ENCODE assay signal across 16 mouse cellular contexts in the genomic region with DNA sequence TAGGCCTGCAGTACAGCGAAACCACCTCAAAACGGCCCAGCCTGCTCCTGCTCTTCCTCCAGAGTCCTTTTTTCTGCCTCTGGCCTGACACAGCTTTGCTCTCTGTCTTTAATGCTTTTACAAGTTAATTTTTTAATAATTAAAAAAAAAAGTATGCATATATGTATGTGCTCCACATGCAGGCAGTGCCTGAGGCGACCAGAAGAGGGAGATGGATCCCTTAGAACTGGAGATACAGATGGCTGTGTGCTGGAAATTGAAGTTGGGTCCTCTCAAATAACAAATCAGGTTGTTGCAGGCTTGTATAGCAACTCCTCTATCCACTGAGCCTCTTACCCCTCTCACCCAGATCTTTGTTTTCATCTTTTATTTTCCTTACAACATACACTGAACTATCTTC. TPM values are rescaled to one million over a fixed set of nuclear protein-coding genes. Genes with fewer than 3 reads are reported as not detected.
A peak's percentile ranks its signal among the peaks of the same experiment; 100 is the strongest.
DNase-seq lines count a peak whose midpoint lies in the region; ATAC-seq and TF ChIP-seq lines count a peak whose summit lies in the region.
"Had no signal": no experiment of that assay in that cellular context is flagged by ENCODE, and none has a peak within 500 bp of the region (broad histone marks: within the 10 kb centered on the region; RNA-seq: fewer than 3 reads in every experiment).

No protein-coding gene starts in this region.

- H3K36me3 ChIP-seq in liver, embryonic 14.5 days (replicated peaks; ENCODE audit: control insufficient read depth, insufficient read depth, low read depth) = peaks cover 6% of the 10 kb centered on the region
- peaks cover 15% of the 10 kb centered on the region for H3K36me3 ChIP-seq in hindbrain, embryonic 13.5 days

- H3K4me1 ChIP-seq in liver, embryonic 14.5 days (replicated peaks; ENCODE audit: control insufficient read depth in 2 of 2, insufficient read depth in 2 of 2, low read length in 1 of 2) = peaks cover 30 to 39% of the 10 kb centered on the region in 2 experiments
- peaks cover 36% of the 10 kb centered on the region for H3K4me1 ChIP-seq in hindbrain, embryonic 13.5 days (replicated peaks)

- no peak for DNase-seq in layer of hippocampus, adult 2 months (ENCODE audit: low spot score in 2 of 2)
- DNase-seq in layer of hippocampus, adult 8-10 months (ENCODE audit: low spot score in 2 of 2) = no peak
- peak; percentile 52 to 57 for DNase-seq in B cell, adult 2 months
- peak; percentile 60 for DNase-seq in ES-CJ7 (ENCODE audit: low read depth, low spot score)
- no peak for DNase-seq in liver, embryonic 14.5 days (ENCODE audit: low read depth in 3 of 3, low spot score in 3 of 3)
- no peak for DNase-seq in thymus, postnatal 10 days (ENCODE audit: low spot score in 2 of 2)
- no peak for DNase-seq in kidney, adult 8-10 months
- DNase-seq: adrenal gland, postnatal 25 days; lung, adult 18-20 months; spleen, adult 18-20 months had no signal

- WGBS in liver, embryonic 14.5 days (ENCODE audit: insufficient replicate concordance) = 95% methylated on average over 3 of the region's 3 CpGs
- 97% methylated on average over 3 of the region's 3 CpGs for WGBS in hindbrain, embryonic 13.5 days

- H3K27me3 ChIP-seq in liver, embryonic 14.5 days (ENCODE audit: control insufficient read depth, insufficient read depth, low read length) = no peaks in the 10 kb centered on the region
- no peaks in the 10 kb centered on the region for H3K27me3 ChIP-seq in hindbrain, embryonic 13.5 days
- H3K27me3 ChIP-seq: embryonic facial prominence, embryonic 15.5 days had no signal

- H3K9me3 ChIP-seq in liver, embryonic 14.5 days (ENCODE audit: control insufficient read depth, low read length) = no peaks in the 10 kb centered on the region
- no peaks in the 10 kb centered on the region for H3K9me3 ChIP-seq in hindbrain, embryonic 13.5 days

- H3K4me3 ChIP-seq in layer of hippocampus, adult 2 months = no peak overlapping the region
- no peak overlapping the region for H3K4me3 ChIP-seq in liver, embryonic 14.5 days (ENCODE audit: insufficient read depth in 1 of 2, low read depth in 2 of 2, low read length in 2 of 2)
- H3K4me3 ChIP-seq in hindbrain, embryonic 13.5 days = no peak overlapping the region
- H3K4me3 ChIP-seq: embryonic facial prominence, embryonic 15.5 days had no signal

- no peak overlapping the region for H3K4me2 ChIP-seq in liver, embryonic 14.5 days (ENCODE audit: low read depth)
- H3K4me2 ChIP-seq in hindbrain, embryonic 13.5 days = no peak overlapping the region
- H3K4me2 ChIP-seq: embryonic facial prominence, embryonic 15.5 days had no signal

- H3K9ac ChIP-seq in liver, embryonic 14.5 days (replicated peaks) = no peak overlapping the region
- no peak overlapping the region for H3K9ac ChIP-seq in hindbrain, embryonic 13.5 days
- H3K9ac ChIP-seq: embryonic facial prominence, embryonic 15.5 days had no signal

- no peak overlapping the region for H3K27ac ChIP-seq in layer of hippocampus, adult 2 months
- H3K27ac ChIP-seq in liver, embryonic 14.5 days = no peak overlapping the region
- H3K27ac ChIP-seq in hindbrain, embryonic 13.5 days = no peak overlapping the region
- H3K27ac ChIP-seq: embryonic facial prominence, embryonic 15.5 days had no signal

- no peak for ATAC-seq in liver, embryonic 14.5 days (ENCODE audit: insufficient read depth)
- no peak for ATAC-seq in hindbrain, embryonic 13.5 days (ENCODE audit: low FRiP score)
- ATAC-seq: forebrain, embryonic 16.5 days; inflammation-experienced regulatory T-cells, adult 6 months had no signal

- peak; percentile 64 for TF ChIP-seq CTCF in layer of hippocampus, adult 2 months (conservative IDR thresholded peaks at IDR 0.05)
- TF ChIP-seq CTCF in liver, embryonic 14.5 days (IDR thresholded peaks at IDR 0.05; ENCODE audit: low read depth) = peak; percentile 40; the same call in 1 of the 2 replicates

- no peak for TF ChIP-seq EP300 in liver, embryonic 14.5 days (IDR thresholded peaks at IDR 0.05; ENCODE audit: low read depth)

RNA-seq across cellular contexts. Expression of gene Zfp672, which starts 3.4 kb away (rescaled TPM):
- 10 to 100 TPM; 49.1 to 51.0 TPM for total RNA-seq in layer of hippocampus, adult 2 months (2021)
- total RNA-seq in layer of hippocampus, adult 8-10 months (2022) = 10 to 100 TPM; 39.8 to 56.6 (median 45.4) TPM
- polyA plus RNA-seq in liver, embryonic 14.5 days (2012; rRNA removed) = 20.3 and 22.2 TPM in 2 replicates
- polyA plus RNA-seq in liver, embryonic 14.5 days (2014; fragmentation: Nextera tagmentation; extraction: Ambion mirVana) = 39.1 and 48.6 TPM in 2 replicates
- polyA plus RNA-seq in hindbrain, embryonic 13.5 days (2015; fragmentation: Nextera tagmentation; extraction: Ambion mirVana) = 38.4 and 40.2 TPM in 2 replicates

RNA-seq across cellular contexts. Expression of gene Sh3bp5l, which starts 3.7 kb away (rescaled TPM):
- 10 to 100 TPM; 52.9 to 56.2 TPM for total RNA-seq in layer of hippocampus, adult 2 months (2021)
- total RNA-seq in layer of hippocampus, adult 8-10 months (2022) = 10 to 100 TPM; 37.3 to 57.0 (median 44.8) TPM
- 9.0 and 9.1 TPM in 2 replicates for polyA plus RNA-seq in liver, embryonic 14.5 days (2012; rRNA removed)
- polyA plus RNA-seq in liver, embryonic 14.5 days (2014; fragmentation: Nextera tagmentation; extraction: Ambion mirVana) = 9.1 and 12.4 TPM in 2 replicates
- polyA plus RNA-seq in hindbrain, embryonic 13.5 days (2015; fragmentation: Nextera tagmentation; extraction: Ambion mirVana) = 48.5 and 49.9 TPM in 2 replicates

RNA-seq across cellular contexts. Expression of gene Zfp692, which starts 19.9 kb away (rescaled TPM):
- total RNA-seq in layer of hippocampus, adult 2 months (2021) = 10 to 100 TPM; 29.2 to 30.9 TPM
- total RNA-seq in layer of hippocampus, adult 8-10 months (2022) = 10 to 100 TPM; 28.5 to 36.1 (median 32.3) TPM
- 18.7 and 19.8 TPM in 2 replicates for polyA plus RNA-seq in liver, embryonic 14.5 days (2012; rRNA removed)
- polyA plus RNA-seq in liver, embryonic 14.5 days (2014; fragmentation: Nextera tagmentation; extraction: Ambion mirVana) = 5.0 and 6.7 TPM in 2 replicates
- 26.7 and 27.1 TPM in 2 replicates for polyA plus RNA-seq in hindbrain, embryonic 13.5 days (2015; fragmentation: Nextera tagmentation; extraction: Ambion mirVana)

RNA-seq across cellular contexts. Expression of gene Lypd8, which starts 52.1 kb away (rescaled TPM):
- not detected for total RNA-seq in layer of hippocampus, adult 2 months (2021)
- under 1 TPM in 1 of 4 experiments, not detected in 3; 0.29 TPM for total RNA-seq in layer of hippocampus, adult 8-10 months (2022)
- 0.09 and 0.17 TPM in 2 replicates for polyA plus RNA-seq in liver, embryonic 14.5 days (2012; rRNA removed)
- not detected in 2 replicates for polyA plus RNA-seq in liver, embryonic 14.5 days (2014; fragmentation: Nextera tagmentation; extraction: Ambion mirVana)
- polyA plus RNA-seq in hindbrain, embryonic 13.5 days (2015; fragmentation: Nextera tagmentation; extraction: Ambion mirVana) = not detected in 2 replicates
- total RNA-seq: adrenal gland, postnatal 25 days; common myeloid progenitor, adult 5-6 weeks; left cerebral cortex, postnatal 36 days had no signal
- polyA plus RNA-seq: forebrain, embryonic 16.5 days; inflammation-experienced regulatory T-cells, adult 6 months had no signal

RNA-seq across cellular contexts. Expression of gene 4930438A08Rik, which starts 52.2 kb away (rescaled TPM):
- total RNA-seq in layer of hippocampus, adult 2 months (2021) = not detected
- not detected for total RNA-seq in layer of hippocampus, adult 8-10 months (2022)
- 0.61 and 0.78 TPM in 2 replicates for polyA plus RNA-seq in liver, embryonic 14.5 days (2012; rRNA removed)
- 0.99 and 1.0 TPM in 2 replicates for polyA plus RNA-seq in liver, embryonic 14.5 days (2014; fragmentation: Nextera tagmentation; extraction: Ambion mirVana)
- 0.08 TPM in 1 of 2 replicates, not detected in the other for polyA plus RNA-seq in hindbrain, embryonic 13.5 days (2015; fragmentation: Nextera tagmentation; extraction: Ambion mirVana)
- total RNA-seq: adrenal gland, postnatal 25 days; left cerebral cortex, postnatal 36 days had no signal
- polyA plus RNA-seq: forebrain, embryonic 16.5 days; inflammation-experienced regulatory T-cells, adult 6 months had no signal

Comparison
In these comparisons a context has a peak if more than half of its experiments do, and no peak if none do; other contexts are left out.
1. DNase-seq: peak in B cell, adult 2 months (2 of 2) and ES-CJ7 (single experiment); none in layer of hippocampus, adult 2 months (0 of 2), layer of hippocampus, adult 8-10 months (0 of 2), liver, embryonic 14.5 days (0 of 3), thymus, postnatal 10 days (0 of 2) and kidney, adult 8-10 months (0 of 2).